Mouse (Mus musculus) lung, postnatal 10 days (tissue): Measurements from ENCODE around the gene Dapk2.
A peak's percentile ranks its signal among the peaks of the same experiment; 100 is the strongest.

Source experiments
- DNase-seq: peaks from one replicate; pipeline ENCODE4 v3.0.0; 2021

Gene Dapk2

GRCm38 (mm10) chr9:66157958-66158830, at the start of gene Dapk2:
Gene Dapk2 (plus strand): TSS chr9:66158223.
- peak; percentile 88 for DNase-seq

- no peak for DNase-seq
These were observed 48.4 kb upstream of the Dapk2 start for GRCm38 (mm10) chr9:66109574-66109973.

- no peak for DNase-seq
These were observed 47.9 kb upstream of the Dapk2 start for GRCm38 (mm10) chr9:66110126-66110525.

- no peak for DNase-seq
These were observed 47.2 kb upstream of the Dapk2 start for GRCm38 (mm10) chr9:66110611-66111379.

- peak; percentile 6 for DNase-seq
These were observed 43.7 kb upstream of the Dapk2 start for GRCm38 (mm10) chr9:66114341-66114740.

- DNase-seq, result peak; percentile 35
These were observed 41.1 kb upstream of the Dapk2 start for GRCm38 (mm10) chr9:66116890-66117289.

GRCm38 (mm10) chr9:66119498-66119897, 38.5 kb upstream of the Dapk2 start:
- no peak for DNase-seq

- DNase-seq, result no peak
These were observed 37.9 kb upstream of the Dapk2 start for GRCm38 (mm10) chr9:66120106-66120505.

GRCm38 (mm10) chr9:66120945-66121344, 37.1 kb upstream of the Dapk2 start:
- no peak for DNase-seq

- DNase-seq, result no peak
These were observed 36.6 kb upstream of the Dapk2 start for GRCm38 (mm10) chr9:66121421-66121820.

- DNase-seq, result no peak
These were observed 34.4 kb upstream of the Dapk2 start for GRCm38 (mm10) chr9:66123648-66124047.

- DNase-seq, result no peak
These were observed 33.9 kb upstream of the Dapk2 start for GRCm38 (mm10) chr9:66124111-66124531.

- peak; percentile 100 for DNase-seq
These were observed 33.1 kb upstream of the Dapk2 start for GRCm38 (mm10) chr9:66124681-66125542.

GRCm38 (mm10) chr9:66125543-66126455, 32.2 kb upstream of the Dapk2 start:
- peak; percentile 21 for DNase-seq

GRCm38 (mm10) chr9:66126456-66127192, 31.4 kb upstream of the Dapk2 start, which contains the start of the genes Snx1 and Ciao2a:
Gene Snx1 (minus strand): TSS chr9:66126587.
Gene Ciao2a (plus strand): TSS chr9:66126611.
- DNase-seq, result peak; percentile 97

GRCm38 (mm10) chr9:66127193-66127546, 30.9 kb upstream of the Dapk2 start:
- DNase-seq, result peak; percentile 11

- DNase-seq, result no peak
These were observed 30.1 kb upstream of the Dapk2 start for GRCm38 (mm10) chr9:66127884-66128283.

- no peak for DNase-seq
These were observed 26.6 kb upstream of the Dapk2 start for GRCm38 (mm10) chr9:66131466-66131865.

GRCm38 (mm10) chr9:66135967-66136366, 22.1 kb upstream of the Dapk2 start:
- DNase-seq, result peak; percentile 21

GRCm38 (mm10) chr9:66138193-66138592, 19.8 kb upstream of the Dapk2 start:
- no peak for DNase-seq

GRCm38 (mm10) chr9:66142265-66142664, 15.8 kb upstream of the Dapk2 start:
- no peak for DNase-seq
